Mouse (Mus musculus) CH12.LX (cell line): Measurements from ENCODE around the gene Natd1. TPM values are rescaled to one million over a fixed set of nuclear protein-coding genes. Genes with fewer than 3 reads are reported as not detected.
"Not testable (repeated sequence)": the region's sequence is repeated elsewhere in the genome, so short reads cannot be mapped to it uniquely, and the experiment has no call there.

Source experiments
- DNase-seq: peaks from one replicate; pipeline ENCODE4 v3.0.0-alpha.2; 2013; ENCODE audit errors: extremely low read depth
- H3K27ac ChIP-seq: 2 replicates; pipeline ENCODE4 v1.5.1; 2012; ENCODE audit warnings: low read depth, mild to moderate bottlenecking, control low read depth, moderate library complexity; ENCODE audit not compliant: insufficient read depth
- H3K27me3 ChIP-seq: replicated peaks from 2 replicates; pipeline ENCODE3; 2012; ENCODE audit warnings: inconsistent platforms
- H3K36me3 ChIP-seq, 2 experiments: replicated peaks in 1 of 2; 2 replicates each; pipeline versions ENCODE3 to v1.6.1; 2012; ENCODE audit warnings: inconsistent platforms in 1 of 2, low read length in 1 of 2, mild to moderate bottlenecking in 1 of 2, mixed read lengths in 1 of 2, moderate library complexity in 1 of 2; ENCODE audit not compliant: control insufficient read depth in 1 of 2, insufficient read depth in 1 of 2
- H3K4me1 ChIP-seq, 2 experiments: 2 replicates each; pipeline ENCODE4 v1.6.1; 2012; ENCODE audit warnings: inconsistent platforms in 1 of 2, moderate library complexity in 1 of 2; ENCODE audit not compliant: insufficient read depth in 2 of 2, control insufficient read depth in 1 of 2
- H3K4me2 ChIP-seq: 2 replicates; pipeline ENCODE4 v1.6.1; 2012; ENCODE audit warnings: low read depth, mild to moderate bottlenecking, control low read depth; ENCODE audit not compliant: poor library complexity, insufficient read depth, severe bottlenecking
- H3K4me3 ChIP-seq, 3 experiments: fragments of 150-350 bp in 1 of 3; sonication (generic) in 1 of 3; replicated peaks in 1 of 3; 2 replicates each; pipeline versions ENCODE3 to v1.5.1; 2011 to 2012; ENCODE audit warnings: low read depth in 2 of 3, low read length in 2 of 3, mild to moderate bottlenecking in 2 of 3, moderate library complexity in 2 of 3, control low read depth in 1 of 3, improper control_type of control experiment in 1 of 3, inconsistent platforms in 1 of 3, mixed read lengths in 1 of 3; ENCODE audit not compliant: poor library complexity in 1 of 3
- H3K79me2 ChIP-seq: replicated peaks from 2 replicates; pipeline ENCODE4 v1.6.1; 2012; ENCODE audit warnings: mild to moderate bottlenecking, moderate library complexity; ENCODE audit not compliant: control insufficient read depth, poor library complexity, insufficient read depth, severe bottlenecking; ENCODE audit errors: extremely low read depth
- H3K9ac ChIP-seq: 2 replicates; pipeline ENCODE4 v1.6.1; 2012; ENCODE audit warnings: low read depth, mild to moderate bottlenecking, control low read depth, moderate library complexity; ENCODE audit not compliant: insufficient read depth
- H3K9me3 ChIP-seq: replicated peaks from 2 replicates; pipeline ENCODE3; 2012; ENCODE audit warnings: low read length, inconsistent platforms, mixed read lengths
- CHD1 ChIP-seq: IDR thresholded peaks from 2 replicates; pipeline ENCODE4 v1.6.1; 2012; ENCODE audit warnings: low read depth, low read length, improper control_type of control experiment, inconsistent platforms
- E2F4 ChIP-seq: IDR thresholded peaks from 2 replicates; pipeline ENCODE4 v1.6.1; 2011; ENCODE audit warnings: low read depth, low read length, improper control_type of control experiment; ENCODE audit not compliant: insufficient replicate concordance
- EP300 ChIP-seq: IDR thresholded peaks from 2 replicates; pipeline ENCODE4 v1.6.1; 2011; ENCODE audit warnings: low read length, improper control_type of control experiment
- HCFC1 ChIP-seq: IDR thresholded peaks from 2 replicates; pipeline ENCODE4 v1.6.1; 2012; ENCODE audit warnings: low read depth, mild to moderate bottlenecking, inconsistent platforms, low read length, improper control_type of control experiment
- JUN ChIP-seq: IDR thresholded peaks from 2 replicates; pipeline ENCODE4 v1.6.1; 2011; ENCODE audit warnings: low read depth, mild to moderate bottlenecking, low read length, improper control_type of control experiment, moderate library complexity; ENCODE audit not compliant: insufficient read depth
- KAT2A ChIP-seq: IDR thresholded peaks from 2 replicates; pipeline ENCODE4 v1.6.1; 2012; ENCODE audit warnings: low read length, improper control_type of control experiment, inconsistent platforms; ENCODE audit not compliant: insufficient replicate concordance
- MAZ ChIP-seq: IDR thresholded peaks from 2 replicates; pipeline ENCODE4 v1.6.1; 2012; ENCODE audit warnings: low read depth, mild to moderate bottlenecking, inconsistent platforms, low read length, improper control_type of control experiment, moderate library complexity
- MEF2A ChIP-seq: IDR thresholded peaks from 2 replicates; pipeline ENCODE4 v1.6.1; 2014; ENCODE audit warnings: low read depth, mild to moderate bottlenecking, inconsistent platforms, low read length, improper control_type of control experiment, borderline replicate concordance
- MXI1 ChIP-seq: IDR thresholded peaks from 2 replicates; pipeline ENCODE4 v1.6.1; 2011; ENCODE audit warnings: mild to moderate bottlenecking, low read depth, low read length, improper control_type of control experiment
- NRF1 ChIP-seq: IDR thresholded peaks from 2 replicates; pipeline ENCODE4 v1.6.1; 2014; ENCODE audit warnings: low read depth, mild to moderate bottlenecking, inconsistent platforms, low read length, improper control_type of control experiment, moderate library complexity
- POLR2A ChIP-seq: IDR thresholded peaks from 2 replicates; pipeline ENCODE4 v1.6.1; 2011; ENCODE audit warnings: low read depth, mild to moderate bottlenecking, improper control_type of control experiment, low read length
- POLR2AphosphoS2 ChIP-seq: IDR thresholded peaks from 2 replicates; pipeline ENCODE4 v1.6.1; 2011; ENCODE audit warnings: low read depth, low read length, improper control_type of control experiment
- RAD21 ChIP-seq: IDR thresholded peaks from 2 replicates; pipeline ENCODE4 v1.6.1; 2011; ENCODE audit warnings: low read depth, mild to moderate bottlenecking, low read length, improper control_type of control experiment, moderate library complexity
- TBP ChIP-seq: conservative IDR thresholded peaks from 2 replicates; pipeline ENCODE4 v1.6.1; 2011; ENCODE audit warnings: low read depth, low read length, improper control_type of control experiment
- USF1 ChIP-seq: IDR thresholded peaks from 2 replicates; pipeline ENCODE4 v1.6.1; 2014; ENCODE audit warnings: low read depth, mild to moderate bottlenecking, inconsistent platforms, low read length, improper control_type of control experiment
- ZC3H11A ChIP-seq: IDR thresholded peaks from 2 replicates; pipeline ENCODE4 v1.6.1; 2012; ENCODE audit warnings: low read depth, mild to moderate bottlenecking, inconsistent platforms, low read length, improper control_type of control experiment
- dilution Hi-C: fragments of 300-500 bp; cut with MboI; formaldehyde crosslinking; loops from 2 replicates; pipeline ENCODE4 v1.14.3; 2020; ENCODE audit warnings: low sequenced_read_pairs; ENCODE audit not compliant: extremely low pct_unique_long_range_greater_than_20kb, extremely low pct_ligation_motif_present
- in situ Hi-C: fragments of 300-500 bp; cut with MboI; formaldehyde crosslinking; loops from 3 replicates; pipeline ENCODE4 v1.14.3; 2019; ENCODE audit warnings: low sequenced_read_pairs, low pct_ligation_motif_present, low pct_unique_long_range_greater_than_20kb, mixed read lengths
- polyA plus RNA-seq: library from polyadenylated mRNA; unstranded; fragments of >175 nt; gene quantifications from 2 replicates; pipeline ENCODE4 v1.2.1, GENCODE M21; 2012; ENCODE audit warnings: low read depth; ENCODE audit not compliant: insufficient read length
- total RNA-seq, 2 experiments: library from RNA; depleted of rRNA; stranded (reverse); fragments of 300-350 nt in 1 of 2; fragments of >200 nt in 1 of 2; gene quantifications; 2 replicates each; pipeline ENCODE4 v1.2.3; 2012 to 2014

Natd1 gene
- total and polyA plus RNA-seq, 3 experiments = 2.1 to 5.2 (median 5.0) TPM

DNA sequence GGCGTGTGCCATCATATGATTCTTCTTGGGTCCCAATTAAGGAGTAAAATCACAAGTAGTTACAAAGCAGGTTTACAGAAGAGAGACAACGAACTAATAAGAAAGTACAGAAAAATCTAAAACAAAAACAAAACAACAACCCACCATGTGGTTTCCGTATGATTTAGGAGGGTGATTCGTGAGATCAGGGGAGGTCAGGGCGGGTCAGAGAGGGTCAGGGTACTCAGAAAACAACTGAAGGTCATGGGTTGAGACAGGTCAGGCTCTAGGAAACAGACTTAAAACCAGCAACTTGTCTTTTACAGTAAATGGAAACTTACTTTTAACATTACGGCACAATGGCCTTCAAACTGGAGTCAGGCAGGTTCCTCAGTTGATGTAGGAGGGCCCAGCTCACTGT lies 24.3 kb downstream of the Natd1 start:
- H3K9me3 ChIP-seq = no peaks in the 10 kb centered on the region
- no peak overlapping the region for H3K27ac ChIP-seq
- dilution Hi-C loops = no loop called here
- H3K4me2 ChIP-seq = no peak overlapping the region
- H3K79me2 ChIP-seq = no peaks in the 10 kb centered on the region
- H3K9ac ChIP-seq = no peak overlapping the region
- H3K4me3 ChIP-seq = no peak overlapping the region
- H3K36me3 ChIP-seq = peaks cover 0 to 7% of the 10 kb centered on the region in 2 experiments
- no peak for DNase-seq
- H3K27me3 ChIP-seq = no peaks in the 10 kb centered on the region
- H3K4me1 ChIP-seq = no peaks in the 10 kb centered on the region
- in situ Hi-C loops = no loop called here
- TF ChIP-seq MAZ = no peak
- TF ChIP-seq CHD1 = no peak
- TF ChIP-seq JUN = no peak
- TF ChIP-seq TBP = no peak
- no peak for TF ChIP-seq MXI1
- TF ChIP-seq ZC3H11A = no peak
- no peak for TF ChIP-seq RAD21
- no peak for TF ChIP-seq HCFC1
- no peak for TF ChIP-seq MEF2A
- no peak for TF ChIP-seq EP300

DNA sequence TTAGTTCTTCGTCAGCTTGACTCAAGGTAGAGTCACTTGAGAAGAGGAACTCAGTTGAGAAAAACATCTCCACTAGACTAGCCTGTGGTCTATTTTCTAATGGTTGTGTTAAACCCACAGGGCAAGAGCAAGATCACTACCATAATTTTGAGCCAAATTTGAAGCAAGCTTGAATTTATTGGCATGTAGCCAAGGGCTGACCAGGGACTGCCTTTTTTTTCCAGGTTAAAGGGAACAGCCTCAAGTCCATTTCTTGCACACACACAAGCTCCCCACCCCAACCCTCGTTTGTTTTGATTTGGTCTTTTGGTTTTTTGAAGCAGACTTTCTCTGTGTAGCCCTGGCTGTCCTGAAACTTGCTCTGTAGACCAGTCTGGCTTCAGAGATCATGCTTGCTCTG lies 24.7 kb downstream of the Natd1 start:
- in situ Hi-C loops = no loop called here

DNA sequence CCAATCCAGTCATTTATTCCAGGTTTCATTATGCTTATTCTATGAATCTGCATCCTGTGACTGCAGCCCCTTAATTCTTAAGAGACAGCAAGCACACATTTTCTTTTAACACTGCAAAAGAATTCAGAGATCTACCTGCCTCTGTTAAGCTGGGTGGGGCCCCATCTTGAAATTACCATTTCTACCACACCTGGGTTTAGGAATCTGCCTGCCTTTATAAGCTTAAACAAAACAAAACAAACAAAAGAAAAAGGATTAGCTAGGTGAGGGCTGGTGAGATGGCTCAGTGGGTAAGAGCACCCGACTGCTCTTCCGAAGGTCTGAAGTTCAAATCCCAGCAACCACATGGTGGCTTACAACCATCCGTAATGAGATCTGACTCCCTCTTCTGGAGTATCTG lies 27.6 kb downstream of the Natd1 start:
- H3K4me1 ChIP-seq, H3K9me3 ChIP-seq, H3K4me2 ChIP-seq, dilution Hi-C loops, H3K9ac ChIP-seq, in situ Hi-C loops, H3K27me3 ChIP-seq, H3K27ac ChIP-seq, H3K4me3 ChIP-seq, DNase-seq, H3K79me2 ChIP-seq: not testable (repeated sequence)
- peaks cover 0 to 25% of the 10 kb centered on the region in 2 experiments for H3K36me3 ChIP-seq

More for the DNA sequence above, 24.7 kb downstream of the Natd1 start:
- Histone ChIP-seq H3K4me2 (no peak overlapping the region), H3K4me3 (no peak overlapping the region), H3K36me3 (peaks cover 0 to 8% of the 10 kb centered on the region in 2 experiments), H3K79me2 (no peaks in the 10 kb centered on the region), H3K9me3 (no peaks in the 10 kb centered on the region), H3K4me1 (no peaks in the 10 kb centered on the region), H3K27me3 (no peaks in the 10 kb centered on the region), H3K9ac (no peak overlapping the region), H3K27ac (no peak overlapping the region)
- TF ChIP-seq MXI1 (no peak), E2F4 (no peak), TBP (no peak), POLR2A (no peak), JUN (no peak), KAT2A (no peak), POLR2AphosphoS2 (no peak), USF1 (no peak), NRF1 (no peak)
- no peak for DNase-seq
- dilution Hi-C loops = no loop called here
